Mouse (Mus musculus) cerebellum, adult (tissue): ENCODE results near the gene Ssbp2.

Experiments
- ATAC-seq: cut with Nextera tagmentation; 2 replicates; pipeline ENCODE4 v1.9.2; 2017; ENCODE audit warnings: mild to moderate bottlenecking, moderate library complexity, mixed read lengths; ENCODE audit not compliant: insufficient number of reproducible peaks, low FRiP score, low TSS enrichment

Gene Ssbp2

DNA sequence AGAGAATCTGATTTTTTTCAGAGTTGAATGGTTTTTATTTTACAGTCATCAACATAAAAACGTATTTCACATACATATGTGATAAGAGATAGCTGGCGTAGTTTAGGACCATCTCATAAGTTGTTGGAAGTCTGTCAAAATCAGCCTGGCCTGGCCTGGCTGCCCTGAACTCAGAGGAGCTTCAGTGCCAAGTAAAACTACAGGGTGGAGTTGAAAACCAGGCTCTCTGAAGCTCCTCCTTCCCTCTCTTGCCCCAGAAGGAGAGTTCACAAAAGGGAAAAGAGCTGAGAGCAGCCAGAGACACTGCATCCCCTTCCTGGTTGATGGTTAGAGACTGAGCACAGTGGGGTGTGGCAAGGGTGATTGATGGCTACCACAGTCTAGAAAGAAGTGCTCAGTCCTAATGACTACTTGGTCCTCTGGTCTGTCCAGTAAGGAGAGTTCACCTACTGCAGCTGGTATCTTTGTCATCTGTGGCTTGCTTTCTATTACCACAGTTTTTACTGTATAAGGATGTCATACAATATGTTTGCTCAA is 236.1 kb downstream of the Ssbp2 start:
- ATAC-seq = no peak

DNA sequence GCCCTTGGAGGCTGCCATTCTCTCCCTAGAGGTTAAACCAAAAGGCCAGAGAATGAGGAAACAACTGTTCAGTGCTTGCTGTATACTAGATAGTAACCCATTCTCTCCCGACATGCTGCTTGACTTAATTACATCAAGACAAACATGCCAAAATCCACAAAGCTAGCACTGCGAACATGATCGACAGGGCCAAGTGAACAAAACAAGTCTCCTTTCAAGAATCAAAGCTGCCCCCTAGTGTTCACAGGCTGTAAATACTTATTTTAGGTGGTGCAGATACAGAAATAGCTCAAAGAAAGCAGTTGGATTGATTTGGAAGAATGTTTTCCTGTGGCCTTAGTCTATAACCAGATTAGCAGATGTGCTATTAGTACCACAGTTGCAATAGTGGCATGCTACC is 236.9 kb downstream of the Ssbp2 start:
- ATAC-seq = no peak

DNA sequence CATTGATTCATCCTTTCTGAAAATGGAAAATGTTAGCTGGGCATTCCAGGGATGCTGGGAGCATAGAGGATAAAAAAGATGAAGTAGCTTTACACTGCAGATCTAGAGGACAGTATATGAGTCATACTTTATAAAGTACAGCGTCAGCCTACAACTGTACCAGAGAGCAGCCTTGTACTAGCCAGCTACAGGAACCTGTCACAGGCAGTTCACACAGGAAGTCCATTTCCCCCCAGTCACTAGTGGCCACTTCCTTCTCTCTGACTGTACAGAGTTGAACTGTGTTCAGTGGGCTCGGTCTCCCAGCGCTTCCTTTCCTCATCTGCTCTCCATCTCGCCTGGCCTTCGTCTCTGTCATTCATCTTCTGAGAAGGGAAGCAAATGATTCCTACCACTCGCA is 242.3 kb downstream of the Ssbp2 start:
- no peak for ATAC-seq

DNA sequence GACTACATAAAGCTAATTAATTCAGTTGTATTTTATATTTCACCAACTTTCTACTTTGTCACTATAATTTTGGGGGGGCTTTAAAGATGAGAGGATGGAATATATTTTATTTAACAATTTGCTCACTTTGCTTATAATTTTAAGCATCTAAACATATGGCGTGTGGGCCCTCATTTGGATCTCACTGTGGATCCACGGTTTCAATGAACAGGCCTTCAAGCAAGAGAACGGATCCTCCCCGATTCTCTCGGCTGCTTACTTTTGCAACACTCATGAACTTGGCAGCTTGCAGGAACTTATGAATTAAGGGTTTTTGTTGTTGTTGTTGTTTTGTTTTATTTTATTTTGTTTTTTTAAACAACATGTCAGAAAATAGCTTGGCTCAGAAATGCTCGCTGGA is 259.4 kb downstream of the Ssbp2 start:
- no peak for ATAC-seq

DNA sequence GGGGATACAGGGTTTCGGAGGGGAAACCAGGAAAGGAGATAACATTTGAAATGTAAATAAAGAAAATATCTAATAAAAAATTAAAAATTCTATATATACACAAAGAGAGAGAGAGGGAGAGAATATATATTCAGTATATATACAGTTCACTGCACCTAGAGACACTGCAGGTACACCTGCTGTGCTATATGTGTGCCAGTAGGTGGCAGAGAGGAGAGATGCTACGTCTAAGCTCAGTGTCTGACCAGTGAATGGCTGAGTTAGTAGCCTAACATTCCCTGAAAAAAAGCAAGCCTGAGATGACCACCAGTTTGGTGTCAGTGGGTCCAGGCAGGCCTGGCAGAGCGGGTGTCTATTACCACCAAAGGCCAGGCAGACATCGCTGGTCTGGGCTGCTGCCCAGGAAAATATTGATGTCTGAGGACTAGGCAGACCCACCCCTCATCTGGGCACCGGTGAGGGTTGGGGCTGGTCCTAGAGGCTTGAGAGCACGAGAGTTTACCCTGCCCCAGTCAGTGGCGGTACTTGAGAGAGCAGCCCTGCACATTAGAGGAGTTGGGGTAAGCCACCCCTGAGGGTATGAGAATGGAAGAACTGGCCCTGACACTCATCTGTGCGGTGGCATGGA is 263.1 kb downstream of the Ssbp2 start:
- ATAC-seq = no peak; the same call in 1 of the 2 replicates

DNA sequence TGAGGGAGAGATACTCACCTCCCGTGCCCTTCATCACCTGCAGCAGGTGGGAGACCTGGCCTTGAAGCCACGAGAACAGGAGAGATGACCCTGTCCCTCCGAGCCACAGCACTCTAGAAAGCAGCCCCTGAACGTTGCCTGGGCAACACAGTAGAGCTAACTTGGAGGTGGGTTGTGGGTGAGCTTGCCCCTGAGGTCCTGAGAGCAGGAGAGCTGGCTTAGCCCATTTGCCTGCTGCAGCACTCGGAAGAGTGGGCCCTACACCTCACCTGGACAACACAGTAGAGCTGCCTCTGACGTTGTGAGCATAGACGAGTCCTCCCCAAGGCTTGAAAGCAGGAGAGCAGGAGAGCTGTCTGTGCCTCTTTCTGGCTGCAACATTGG is 263.6 kb downstream of the Ssbp2 start:
- ATAC-seq = no peak

DNA sequence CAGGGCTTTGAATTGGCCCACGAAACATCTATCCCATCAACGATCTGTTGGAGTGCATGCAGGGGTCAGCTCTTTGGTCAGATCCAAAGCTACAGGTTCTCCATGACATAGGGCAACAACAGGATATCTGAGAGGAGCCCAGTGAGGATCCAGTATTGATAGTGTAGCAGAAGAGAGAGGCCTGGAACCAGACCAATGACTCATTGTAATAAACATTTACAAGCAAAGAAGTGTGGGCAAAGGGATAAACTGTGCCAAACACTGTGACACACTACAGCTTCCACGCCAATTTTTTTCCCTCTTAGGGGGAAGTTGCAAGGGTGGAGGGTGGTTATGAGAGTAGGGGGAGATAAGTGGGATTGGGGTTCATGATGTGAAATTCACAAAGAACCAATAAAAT is 264.1 kb downstream of the Ssbp2 start:
- ATAC-seq = no peak

DNA sequence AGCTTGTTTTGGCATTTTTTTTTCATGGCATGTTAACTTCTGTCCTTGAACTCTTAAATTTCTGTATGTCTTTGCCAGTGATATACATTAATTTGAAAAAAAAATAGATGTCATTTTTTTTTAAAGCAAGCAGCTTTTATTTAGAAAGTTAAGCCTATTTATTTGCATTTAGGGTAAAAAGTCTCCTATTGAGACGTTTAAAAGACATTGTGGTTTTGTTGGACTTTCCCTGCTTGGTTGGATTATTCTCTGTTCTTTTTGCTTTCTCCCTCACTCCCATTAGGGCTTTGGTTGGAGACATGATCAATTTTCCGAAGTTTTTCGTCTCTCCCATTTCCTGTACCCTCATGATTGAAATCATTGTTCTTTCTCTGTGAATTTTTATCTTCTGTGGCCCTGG is 265.0 kb downstream of the Ssbp2 start:
- ATAC-seq = no peak

DNA sequence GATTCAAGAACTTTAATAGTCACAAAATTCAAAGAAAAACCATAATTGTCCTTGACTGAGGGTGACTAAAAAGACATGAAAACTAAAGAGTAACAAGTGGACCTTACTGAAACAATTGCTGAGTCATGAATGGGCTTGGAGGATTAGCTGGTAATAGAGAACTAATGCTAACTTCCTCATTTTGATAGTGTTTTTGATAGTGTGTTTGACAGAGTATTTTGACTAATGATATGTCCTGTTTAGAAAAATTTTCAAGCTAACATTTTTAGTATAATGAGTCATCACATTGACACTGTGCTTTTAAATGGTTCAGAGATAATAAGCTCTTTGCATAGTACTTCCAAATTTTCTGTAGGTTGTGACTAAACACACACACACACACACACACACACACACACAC is 267.8 kb downstream of the Ssbp2 start:
- no peak for ATAC-seq

DNA sequence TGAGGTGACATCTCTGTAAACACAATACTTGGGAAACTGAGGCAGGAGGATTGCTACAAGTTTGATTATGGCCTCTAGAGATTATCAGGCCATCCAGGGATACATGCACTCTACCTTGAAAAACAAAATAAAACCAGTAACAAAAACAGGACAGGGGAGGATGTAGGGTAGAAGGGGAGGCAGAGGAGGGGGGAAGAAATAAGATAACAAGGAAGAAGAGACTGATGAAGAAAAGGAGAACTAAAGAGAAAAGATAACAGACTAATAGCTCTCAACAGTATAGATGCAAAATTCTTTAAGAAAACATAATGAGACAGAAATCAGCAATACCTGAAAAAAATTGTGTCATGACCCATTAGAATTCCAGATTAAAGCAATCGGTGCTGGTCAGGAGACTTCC is 277.1 kb downstream of the Ssbp2 start:
- no peak for ATAC-seq

DNA sequence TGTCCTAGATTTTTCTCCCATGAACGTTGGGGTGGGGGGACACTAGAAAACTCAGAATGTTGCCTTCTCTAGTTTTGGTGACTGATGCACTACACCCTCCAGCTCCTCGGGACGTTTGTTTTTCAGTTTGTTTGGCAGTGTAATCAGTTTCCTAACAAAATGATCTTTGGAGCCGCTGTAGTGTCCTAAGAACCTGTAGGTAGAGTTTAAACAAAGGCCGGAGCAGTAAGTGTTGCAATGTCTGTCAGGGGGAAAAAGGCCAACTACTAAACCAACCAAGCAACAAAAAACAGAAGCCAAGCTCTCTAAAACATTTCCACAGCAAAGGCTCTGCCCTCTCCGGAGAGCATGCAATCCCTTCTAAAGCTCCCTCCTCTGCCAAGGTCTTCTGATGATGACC is 280.8 kb downstream of the Ssbp2 start:
- ATAC-seq = no peak

DNA sequence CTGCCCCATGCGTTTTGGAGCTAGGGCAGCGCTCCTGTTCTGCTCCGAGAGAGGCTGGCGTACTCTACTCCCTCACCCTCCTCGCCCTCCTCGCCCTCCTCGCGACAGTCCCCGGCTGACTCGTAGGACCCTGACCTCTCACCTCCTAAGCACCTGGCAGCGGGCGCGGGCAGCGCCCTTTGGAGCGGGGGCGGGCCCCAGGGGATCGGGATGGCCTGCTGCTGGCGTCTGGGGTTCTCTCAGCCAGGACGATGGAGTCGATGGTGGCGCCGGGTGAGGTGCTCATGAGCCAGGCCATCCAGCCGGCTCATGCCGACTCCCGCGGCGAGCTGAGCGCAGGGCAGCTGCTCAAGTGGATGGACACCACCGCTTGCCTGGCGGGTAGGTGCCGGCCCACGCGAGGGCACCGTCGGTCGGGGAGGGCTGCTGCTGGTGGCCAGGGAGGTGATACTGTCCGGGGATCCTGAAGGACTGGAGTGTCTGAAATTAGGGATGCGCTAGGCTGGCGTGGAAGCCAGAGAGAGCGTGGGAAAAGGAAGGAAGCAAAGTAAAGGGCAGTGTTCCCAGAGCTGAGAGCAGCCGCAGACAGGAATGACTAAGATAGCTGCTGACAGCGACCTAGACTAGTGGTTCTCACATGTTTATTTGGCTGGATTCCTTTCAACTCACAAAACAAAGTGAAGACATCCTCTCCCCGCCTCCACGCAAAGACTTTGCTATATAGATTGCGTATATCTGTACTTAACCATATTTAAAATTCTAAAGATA is 281.4 kb downstream of the Ssbp2 start, which contains the start of gene Acot12:
TSS of gene Acot12 (plus strand) at position 233 of the 768 bp plus-strand sequence.
- ATAC-seq = peak; percentile 89

DNA sequence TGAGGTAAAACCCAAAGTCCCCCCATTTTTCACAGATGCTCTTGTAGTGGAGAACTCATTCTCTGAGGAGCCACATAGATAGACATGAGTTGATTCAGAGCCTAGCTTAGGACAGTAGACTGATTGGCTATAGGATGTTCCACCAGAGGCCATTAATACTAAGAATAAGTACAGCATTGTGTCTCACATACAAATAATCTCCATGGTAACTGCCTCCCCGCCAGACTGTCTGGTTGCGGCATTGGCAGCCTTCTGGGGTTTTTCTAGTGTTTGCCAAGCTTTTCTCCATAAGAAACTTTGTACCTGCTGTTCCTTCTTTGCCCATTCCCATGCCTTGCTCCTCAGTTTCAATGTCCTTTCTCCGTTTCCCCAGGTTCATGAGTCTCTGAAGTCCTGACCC is 283.1 kb downstream of the Ssbp2 start:
- ATAC-seq = no peak

DNA sequence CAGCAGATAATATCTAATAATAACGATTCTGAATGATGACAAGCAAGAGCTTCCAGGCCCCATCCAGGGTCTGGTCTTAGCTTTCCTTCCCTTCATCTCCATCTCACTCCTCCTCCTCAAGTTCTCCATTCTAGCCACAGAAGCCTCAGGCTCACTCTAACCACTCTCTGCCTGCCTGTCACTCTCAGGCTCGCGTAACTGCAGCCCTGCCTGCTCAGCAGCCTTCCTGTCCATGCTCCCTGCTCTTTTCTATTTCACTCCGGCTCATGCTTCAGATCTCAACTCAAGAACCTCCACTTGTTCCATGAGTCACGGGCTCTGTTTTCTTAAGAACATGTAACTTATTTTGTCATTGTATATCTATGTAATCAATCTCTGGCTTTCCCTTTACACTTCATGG is 286.4 kb downstream of the Ssbp2 start:
- no peak for ATAC-seq

DNA sequence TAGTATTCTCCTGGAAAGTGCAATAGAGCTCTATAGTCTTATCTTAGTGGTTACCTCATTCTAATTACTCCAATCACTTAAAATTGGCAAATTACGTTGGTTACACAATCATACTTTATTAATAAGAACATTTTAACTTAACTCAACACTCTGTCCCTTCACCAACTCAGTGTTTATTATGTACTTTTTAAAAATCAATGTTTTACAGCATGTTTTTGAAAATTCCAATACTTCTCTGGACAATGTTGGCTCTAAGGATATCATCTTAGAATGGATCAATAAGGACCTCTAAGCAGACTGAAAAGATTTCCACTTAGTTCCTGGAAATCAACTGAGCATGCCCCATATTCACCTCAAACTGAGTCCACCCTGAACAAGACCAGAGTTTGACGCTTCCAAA is 288.3 kb downstream of the Ssbp2 start:
- ATAC-seq = no peak

DNA sequence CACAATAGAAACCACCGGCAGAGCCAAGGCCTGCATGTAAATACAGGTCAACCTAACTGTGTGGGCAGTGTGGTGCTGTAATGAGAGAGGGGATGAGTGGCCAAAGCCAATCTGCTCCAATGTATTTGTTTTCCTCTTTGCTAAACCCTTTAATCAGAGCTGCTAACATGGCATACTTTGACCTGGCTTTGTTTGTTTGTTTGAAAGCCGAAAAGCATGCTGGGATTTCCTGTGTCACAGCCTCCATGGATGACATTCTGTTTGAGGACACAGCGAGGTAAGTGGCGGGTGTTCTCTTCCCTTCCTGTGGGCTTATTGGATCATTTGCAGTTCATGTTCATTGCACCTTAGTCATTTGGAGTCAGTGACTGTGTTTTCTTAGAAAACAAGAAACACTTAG is 289.9 kb downstream of the Ssbp2 start:
- ATAC-seq = no peak
